Mouse (Mus musculus): ENCODE data around the gene Zfp536. TPM values are rescaled to one million over a fixed set of nuclear protein-coding genes. Genes with fewer than 3 reads are reported as not detected.
"Not testable (repeated sequence)": the region's sequence is repeated elsewhere in the genome, so short reads cannot be mapped to it uniquely, and the experiment has no call there.

Zfp536 gene
- polyA plus RNA-seq, 1 experiment from 2014 or later, result 3.9 TPM

DNA sequence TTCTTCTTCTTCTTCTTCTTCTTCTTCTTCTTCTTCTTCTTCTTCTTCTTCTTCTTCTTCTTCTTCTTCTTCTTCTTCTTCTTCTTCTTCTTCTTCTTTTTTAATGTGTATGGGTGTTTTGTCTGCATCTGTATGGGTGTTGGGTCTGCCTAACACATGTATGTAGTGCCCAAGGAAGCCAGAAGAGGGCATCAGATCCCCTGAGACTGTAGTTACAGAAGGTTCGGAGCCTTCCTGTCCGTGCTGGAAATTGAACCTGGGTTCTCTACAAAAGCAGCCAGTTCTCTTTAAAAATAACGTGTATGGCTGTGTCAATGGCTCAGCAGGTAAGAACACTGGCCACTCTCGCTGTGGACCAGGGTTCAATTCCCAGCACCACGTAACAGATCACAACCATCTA is 167.0 kb downstream of the Zfp536 start:
- Histone ChIP-seq H3K9ac (ENCODE audit: low read length) (no peak overlapping the region), H3K9me3 (ENCODE audit: control insufficient read depth, low read length) (0 out of 2 replicates have a peak, but pooled peaks cover 2% of the 10 kb centered on the region), H3K4me1 (ENCODE audit: control insufficient read depth in 2 of 2, insufficient read depth in 2 of 2, low read length in 2 of 2) (no peaks in the 10 kb centered on the region), H3K27ac (replicated peaks in 1 of 2; ENCODE audit: control insufficient read depth in 1 of 2, insufficient read depth in 1 of 2, low read depth in 2 of 2, low read length in 2 of 2) (no peak overlapping the region), H3K36me3 (ENCODE audit: control insufficient read depth, insufficient read depth, low read length) (no peaks in the 10 kb centered on the region), H3K27me3 (ENCODE audit: control insufficient read depth, insufficient read depth, low read length) (peaks cover 8% of the 10 kb centered on the region), H3K4me3 (ENCODE audit: control insufficient read depth in 1 of 2, insufficient read depth in 1 of 2, low read depth in 1 of 2, low read length in 2 of 2) (no peak overlapping the region), H3K4me2 (ENCODE audit: low read length) (no peak overlapping the region)
- WGBS, result 69% methylated on average over 5 of the region's 5 CpGs
- no peak for ATAC-seq (ENCODE audit: insufficient number of reproducible peaks, insufficient read depth, low FRiP score, low read depth)

DNA sequence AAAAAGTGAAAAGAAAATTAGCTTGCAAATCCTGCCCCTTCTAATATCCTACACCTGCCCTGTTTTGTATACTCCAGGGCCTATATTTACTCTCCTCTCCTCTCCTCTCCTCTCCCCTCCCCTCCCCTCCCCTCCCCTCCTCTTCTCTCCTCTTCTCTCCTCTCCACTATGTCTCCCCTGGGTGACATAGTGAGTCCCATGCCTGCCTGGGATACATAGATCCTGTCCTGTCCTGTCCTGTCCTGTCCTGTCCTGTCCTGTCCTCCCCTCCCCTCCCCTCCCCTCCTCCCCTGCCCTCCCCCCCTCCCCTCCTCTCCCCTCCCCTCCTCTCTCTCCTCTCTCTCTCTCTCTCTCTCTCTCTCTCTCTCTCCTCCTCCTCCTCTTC is 169.9 kb downstream of the Zfp536 start:
- not testable (repeated sequence) for H3K4me3 ChIP-seq (ENCODE audit: control insufficient read depth in 1 of 2, insufficient read depth in 1 of 2, low read depth in 1 of 2, low read length in 2 of 2); H3K9ac ChIP-seq (ENCODE audit: low read length); H3K4me1 ChIP-seq (ENCODE audit: control insufficient read depth in 2 of 2, insufficient read depth in 2 of 2, low read length in 2 of 2); H3K36me3 ChIP-seq (ENCODE audit: control insufficient read depth, insufficient read depth, low read length); H3K4me2 ChIP-seq (ENCODE audit: low read length); H3K27ac ChIP-seq (replicated peaks in 1 of 2; ENCODE audit: control insufficient read depth in 1 of 2, insufficient read depth in 1 of 2, low read depth in 2 of 2, low read length in 2 of 2); H3K9me3 ChIP-seq (ENCODE audit: control insufficient read depth, low read length); ATAC-seq (ENCODE audit: insufficient number of reproducible peaks, insufficient read depth, low FRiP score, low read depth); H3K27me3 ChIP-seq (ENCODE audit: control insufficient read depth, insufficient read depth, low read length)

- Histone ChIP-seq H3K36me3 (ENCODE audit: control insufficient read depth, insufficient read depth, low read length) (no peaks in the 10 kb centered on the region), H3K4me3 (ENCODE audit: control insufficient read depth in 1 of 2, insufficient read depth in 1 of 2, low read depth in 1 of 2, low read length in 2 of 2) (no peak overlapping the region), H3K9ac (ENCODE audit: low read length) (no peak overlapping the region), H3K4me2 (ENCODE audit: low read length) (no peak overlapping the region), H3K4me1 (ENCODE audit: control insufficient read depth in 2 of 2, insufficient read depth in 2 of 2, low read length in 2 of 2) (no peaks in the 10 kb centered on the region), H3K27me3 (ENCODE audit: control insufficient read depth, insufficient read depth, low read length) (no peaks in the 10 kb centered on the region), H3K27ac (replicated peaks in 1 of 2; ENCODE audit: control insufficient read depth in 1 of 2, insufficient read depth in 1 of 2, low read depth in 2 of 2, low read length in 2 of 2) (no peak overlapping the region), H3K9me3 (ENCODE audit: control insufficient read depth, low read length) (0 out of 2 replicates have a peak, but pooled peaks cover 2% of the 10 kb centered on the region)
- no peak for ATAC-seq (ENCODE audit: insufficient number of reproducible peaks, insufficient read depth, low FRiP score, low read depth)
- 70% methylated on average over 9 of the region's 9 CpGs for WGBS
These were observed 170.4 kb downstream of the Zfp536 start for GRCm38 (mm10) chr7:37602871-37603524.

- Histone ChIP-seq H3K27me3 (ENCODE audit: control insufficient read depth, insufficient read depth, low read length) (no peaks in the 10 kb centered on the region), H3K36me3 (ENCODE audit: control insufficient read depth, insufficient read depth, low read length) (no peaks in the 10 kb centered on the region), H3K4me1 (ENCODE audit: control insufficient read depth in 2 of 2, insufficient read depth in 2 of 2, low read length in 2 of 2) (no peaks in the 10 kb centered on the region), H3K4me2 (ENCODE audit: low read length) (no peak overlapping the region), H3K9me3 (ENCODE audit: control insufficient read depth, low read length) (no peaks in the 10 kb centered on the region), H3K4me3 (ENCODE audit: control insufficient read depth in 1 of 2, insufficient read depth in 1 of 2, low read depth in 1 of 2, low read length in 2 of 2) (no peak overlapping the region), H3K9ac (ENCODE audit: low read length) (no peak overlapping the region), H3K27ac (replicated peaks in 1 of 2; ENCODE audit: control insufficient read depth in 1 of 2, insufficient read depth in 1 of 2, low read depth in 2 of 2, low read length in 2 of 2) (no peak overlapping the region)
- no peak for ATAC-seq (ENCODE audit: insufficient number of reproducible peaks, insufficient read depth, low FRiP score, low read depth)
- 77% methylated on average over 4 of the region's 4 CpGs for WGBS
These were observed 173.1 kb downstream of the Zfp536 start for GRCm38 (mm10) chr7:37600318-37600717.

- WGBS, result 72% methylated on average over 12 of the region's 12 CpGs
- H3K27ac ChIP-seq (replicated peaks in 1 of 2; ENCODE audit: control insufficient read depth in 1 of 2, insufficient read depth in 1 of 2, low read depth in 2 of 2, low read length in 2 of 2), result no peak overlapping the region
- H3K4me1 ChIP-seq (ENCODE audit: control insufficient read depth in 2 of 2, insufficient read depth in 2 of 2, low read length in 2 of 2), result no peaks in the 10 kb centered on the region
- H3K9me3 ChIP-seq (ENCODE audit: control insufficient read depth, low read length), result no peaks in the 10 kb centered on the region
- H3K27me3 ChIP-seq (ENCODE audit: control insufficient read depth, insufficient read depth, low read length), result no peaks in the 10 kb centered on the region
- H3K4me3 ChIP-seq (ENCODE audit: control insufficient read depth in 1 of 2, insufficient read depth in 1 of 2, low read depth in 1 of 2, low read length in 2 of 2), result no peak overlapping the region
- no peak overlapping the region for H3K9ac ChIP-seq (ENCODE audit: low read length)
- H3K36me3 ChIP-seq (ENCODE audit: control insufficient read depth, insufficient read depth, low read length), result no peaks in the 10 kb centered on the region
- ATAC-seq (ENCODE audit: insufficient number of reproducible peaks, insufficient read depth, low FRiP score, low read depth), result no peak
- no peak overlapping the region for H3K4me2 ChIP-seq (ENCODE audit: low read length)
These were observed 179.0 kb downstream of the Zfp536 start for GRCm38 (mm10) chr7:37594211-37595030.

DNA sequence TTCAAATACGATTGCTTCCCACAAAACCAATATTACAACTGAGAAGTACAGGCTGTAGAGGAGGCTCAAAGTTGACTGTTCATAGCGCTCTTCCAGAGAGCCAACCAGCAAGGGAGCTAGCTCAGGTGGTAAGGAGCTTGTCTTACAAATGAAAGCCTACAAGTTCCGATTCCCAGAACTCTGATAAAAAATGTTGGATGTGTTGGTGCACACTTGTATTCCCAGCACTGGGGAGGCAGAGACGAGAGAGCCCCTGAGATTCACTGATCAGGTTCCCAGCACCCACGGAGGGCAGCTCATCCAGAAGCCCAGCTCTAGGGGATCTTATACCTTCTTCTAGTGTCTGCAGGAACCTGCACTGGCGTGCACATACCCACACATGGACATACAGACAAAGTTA is 179.9 kb downstream of the Zfp536 start:
- H3K9me3 ChIP-seq (ENCODE audit: control insufficient read depth, low read length), result no peaks in the 10 kb centered on the region
- no peak overlapping the region for H3K9ac ChIP-seq (ENCODE audit: low read length)
- H3K4me3 ChIP-seq (ENCODE audit: control insufficient read depth in 1 of 2, insufficient read depth in 1 of 2, low read depth in 1 of 2, low read length in 2 of 2), result no peak overlapping the region
- no peak overlapping the region for H3K4me2 ChIP-seq (ENCODE audit: low read length)
- 85% methylated on average over 6 of the region's 6 CpGs for WGBS
- ATAC-seq (ENCODE audit: insufficient number of reproducible peaks, insufficient read depth, low FRiP score, low read depth), result no peak
- H3K27me3 ChIP-seq (ENCODE audit: control insufficient read depth, insufficient read depth, low read length), result no peaks in the 10 kb centered on the region
- no peaks in the 10 kb centered on the region for H3K36me3 ChIP-seq (ENCODE audit: control insufficient read depth, insufficient read depth, low read length)
- H3K4me1 ChIP-seq (ENCODE audit: control insufficient read depth in 2 of 2, insufficient read depth in 2 of 2, low read length in 2 of 2), result no peaks in the 10 kb centered on the region
- H3K27ac ChIP-seq (replicated peaks in 1 of 2; ENCODE audit: control insufficient read depth in 1 of 2, insufficient read depth in 1 of 2, low read depth in 2 of 2, low read length in 2 of 2), result no peak overlapping the region

- no peaks in the 10 kb centered on the region for H3K36me3 ChIP-seq (ENCODE audit: control insufficient read depth, insufficient read depth, low read length)
- H3K4me2 ChIP-seq (ENCODE audit: low read length), result no peak overlapping the region
- ATAC-seq (ENCODE audit: insufficient number of reproducible peaks, insufficient read depth, low FRiP score, low read depth), result no peak
- no peak overlapping the region for H3K4me3 ChIP-seq (ENCODE audit: control insufficient read depth in 1 of 2, insufficient read depth in 1 of 2, low read depth in 1 of 2, low read length in 2 of 2)
- H3K9ac ChIP-seq (ENCODE audit: low read length), result no peak overlapping the region
- no peak overlapping the region for H3K27ac ChIP-seq (replicated peaks in 1 of 2; ENCODE audit: control insufficient read depth in 1 of 2, insufficient read depth in 1 of 2, low read depth in 2 of 2, low read length in 2 of 2)
- H3K27me3 ChIP-seq (ENCODE audit: control insufficient read depth, insufficient read depth, low read length), result no peaks in the 10 kb centered on the region
- H3K4me1 ChIP-seq (ENCODE audit: control insufficient read depth in 2 of 2, insufficient read depth in 2 of 2, low read length in 2 of 2), result peaks cover 0 to 4% of the 10 kb centered on the region in 2 experiments; a peak in 2 of 4 replicates
- H3K9me3 ChIP-seq (ENCODE audit: control insufficient read depth, low read length), result no peaks in the 10 kb centered on the region
- 78% methylated on average over 13 of the region's 13 CpGs for WGBS
These were observed 186.7 kb downstream of the Zfp536 start for GRCm38 (mm10) chr7:37586694-37587093.
